Mouse (Mus musculus) layer of hippocampus, adult 8-10 months (tissue): ENCODE measurements around the gene Tmem43. TPM values are rescaled to one million over a fixed set of nuclear protein-coding genes. Genes with fewer than 3 reads are reported as not detected.
"Not testable (repeated sequence)": the region's sequence is repeated elsewhere in the genome, so short reads cannot be mapped to it uniquely, and the experiment has no call there.

Experiments used
- DNase-seq, 2 experiments: peaks; one replicate each; pipeline ENCODE4 v3.0.0; 2022; ENCODE audit warnings: low spot score in 2 of 2
- total RNA-seq, 4 experiments: library from RNA; stranded (reverse); gene quantifications; 2 replicates each; pipeline ENCODE4 v1.2.4; 2022

Tmem43 gene
- 10 to 100 TPM; 31.1 to 35.9 (median 34.1) TPM for total RNA-seq

DNA sequence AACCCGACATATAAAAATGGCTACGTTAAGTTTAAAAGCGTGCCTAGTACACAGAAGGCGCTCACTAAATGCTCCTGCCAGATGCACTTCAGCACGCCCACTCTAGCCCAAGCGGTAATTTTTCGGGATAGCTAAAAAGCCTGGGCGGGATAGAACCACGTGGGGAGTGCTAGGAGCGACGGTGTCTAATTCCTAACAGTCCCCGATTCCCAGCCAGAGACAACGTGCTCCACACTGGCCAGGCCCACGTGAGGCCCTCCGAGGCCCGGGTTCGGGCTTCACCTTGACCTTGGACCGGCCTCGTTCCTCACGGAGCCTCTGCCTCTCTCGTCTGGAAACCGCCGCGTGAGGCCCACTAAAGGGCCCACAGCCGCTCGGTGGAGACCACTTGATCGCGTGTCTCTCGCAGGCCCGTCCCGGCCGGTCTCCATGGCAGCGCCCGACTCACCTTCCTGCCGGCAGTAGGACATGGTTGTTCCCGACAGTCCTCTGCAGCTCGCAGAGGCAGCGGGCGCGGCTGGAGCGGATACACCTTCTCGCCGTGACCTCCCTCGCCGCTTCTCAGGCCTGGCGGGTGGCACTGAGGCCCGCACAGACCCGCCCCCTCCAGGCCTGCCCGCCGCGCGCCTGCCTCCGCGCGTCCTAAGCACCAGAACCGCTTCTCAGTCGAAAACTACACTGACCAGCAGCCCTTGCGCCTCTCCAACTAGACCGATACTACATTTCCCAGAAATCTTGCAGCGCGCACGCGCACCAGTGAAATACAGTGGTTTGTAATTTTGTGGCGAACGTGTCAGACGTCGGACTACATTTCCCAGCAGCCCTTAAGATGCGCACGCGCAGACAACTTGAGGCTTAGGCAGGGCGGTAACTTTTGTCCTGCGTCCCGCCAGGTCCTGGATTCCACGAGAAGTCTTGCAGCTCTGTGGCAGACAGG is at the start of gene Tmem43, which contains the start of gene Chchd4:
Gene Tmem43, plus strand, starts transcription at position 836 of the 937 bp plus-strand sequence.
Gene Chchd4, minus strand, starts transcription at position 679 of the 937 bp plus-strand sequence.
- peak; percentile 99 for DNase-seq

DNA sequence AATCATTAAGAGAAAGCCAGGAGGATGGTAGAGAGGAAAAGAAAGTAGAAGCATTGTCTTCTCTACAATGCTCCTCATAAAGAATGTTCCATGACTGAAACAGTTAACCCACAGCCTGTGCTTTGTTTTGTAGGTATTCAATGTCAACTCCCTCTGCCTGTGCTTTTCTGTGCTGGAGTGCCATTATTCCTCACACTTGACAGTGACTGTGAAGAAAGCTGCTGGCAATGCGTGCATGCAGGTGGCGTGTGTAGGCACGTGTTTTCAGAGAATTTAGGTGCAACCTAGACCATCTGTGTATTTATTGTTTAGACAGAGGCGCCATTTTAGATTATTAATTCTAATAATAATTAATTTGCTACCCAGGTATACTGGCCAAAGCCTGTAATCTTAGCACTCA is 49.4 kb upstream of the Tmem43 start:
- no peak for DNase-seq

DNA sequence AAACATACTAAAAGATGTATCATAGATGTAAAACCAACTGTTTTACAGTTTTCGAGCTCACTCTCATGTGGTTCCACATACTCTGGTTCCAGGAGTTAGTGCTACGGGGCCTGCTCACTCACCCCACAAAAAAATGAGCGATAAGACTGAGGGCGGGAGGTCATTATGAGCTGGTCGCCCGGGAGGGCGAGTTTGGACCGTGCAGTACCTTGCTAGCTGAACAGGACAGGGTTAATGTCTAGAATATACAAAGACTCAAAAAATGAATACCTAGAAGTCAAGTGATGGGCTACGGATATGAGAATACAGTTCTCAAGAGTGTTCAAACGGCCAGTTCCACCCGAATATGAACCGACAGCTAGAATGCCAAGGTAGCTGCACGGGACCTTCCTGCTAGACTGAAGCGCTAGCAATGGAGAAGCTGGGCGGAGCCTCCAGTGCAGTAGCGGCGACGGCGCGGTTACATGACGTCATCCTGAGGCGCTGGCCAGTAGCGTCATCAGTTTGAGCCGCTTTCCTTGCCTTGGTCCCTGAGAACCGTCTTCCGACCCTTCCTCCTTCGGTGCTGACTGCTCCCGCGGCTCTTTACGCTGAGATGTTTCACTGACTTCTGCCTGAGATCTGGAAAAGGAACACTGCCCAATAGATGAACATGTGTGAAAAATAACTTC is 32.9 kb upstream of the Tmem43 start:
- peak; percentile 95 to 98 for DNase-seq

DNA sequence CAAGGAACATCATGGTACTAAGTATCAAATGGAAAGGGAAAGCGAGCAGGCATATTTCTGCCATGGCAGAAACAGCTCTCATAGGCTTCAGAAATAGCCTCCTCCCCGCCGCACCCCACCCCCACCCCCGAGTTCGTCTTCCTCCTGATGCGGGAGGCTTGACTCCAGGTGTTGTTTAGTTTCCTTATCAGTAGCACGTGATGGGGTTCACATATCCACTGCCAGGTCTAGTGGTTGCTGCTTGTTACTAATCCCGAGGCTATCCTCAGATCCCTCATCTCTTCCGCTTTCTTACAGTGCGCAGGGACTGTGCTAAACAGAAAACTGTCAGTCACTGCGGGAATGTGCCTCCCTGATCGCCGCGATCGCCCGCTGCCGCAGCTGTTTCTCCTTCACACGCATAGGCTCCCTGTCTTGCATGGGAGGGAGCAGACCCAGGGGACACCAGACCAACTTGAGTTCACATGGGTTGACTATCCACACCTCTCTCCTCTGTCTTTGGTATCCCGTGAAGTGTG is 32.3 kb upstream of the Tmem43 start:
- no peak for DNase-seq

DNA sequence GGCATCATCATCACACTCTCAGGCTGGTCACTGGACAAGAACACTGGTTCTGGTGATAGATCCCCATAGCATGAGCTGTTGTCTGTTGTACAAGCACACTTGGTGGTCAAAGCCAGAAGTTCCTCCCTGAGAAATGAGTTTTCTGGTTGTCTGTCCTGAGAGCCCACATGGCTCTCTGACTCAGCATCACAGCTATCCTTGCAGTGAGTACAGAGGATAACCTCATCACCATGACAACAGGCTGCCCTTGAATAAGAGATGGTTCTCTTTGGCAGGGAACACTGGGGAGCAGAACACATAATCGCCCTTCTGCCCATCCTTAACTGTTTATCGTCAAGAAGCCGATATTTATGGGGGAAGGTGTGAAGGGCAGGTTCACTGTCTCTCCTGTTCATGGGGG is 28.2 kb upstream of the Tmem43 start:
- DNase-seq: no peak

DNA sequence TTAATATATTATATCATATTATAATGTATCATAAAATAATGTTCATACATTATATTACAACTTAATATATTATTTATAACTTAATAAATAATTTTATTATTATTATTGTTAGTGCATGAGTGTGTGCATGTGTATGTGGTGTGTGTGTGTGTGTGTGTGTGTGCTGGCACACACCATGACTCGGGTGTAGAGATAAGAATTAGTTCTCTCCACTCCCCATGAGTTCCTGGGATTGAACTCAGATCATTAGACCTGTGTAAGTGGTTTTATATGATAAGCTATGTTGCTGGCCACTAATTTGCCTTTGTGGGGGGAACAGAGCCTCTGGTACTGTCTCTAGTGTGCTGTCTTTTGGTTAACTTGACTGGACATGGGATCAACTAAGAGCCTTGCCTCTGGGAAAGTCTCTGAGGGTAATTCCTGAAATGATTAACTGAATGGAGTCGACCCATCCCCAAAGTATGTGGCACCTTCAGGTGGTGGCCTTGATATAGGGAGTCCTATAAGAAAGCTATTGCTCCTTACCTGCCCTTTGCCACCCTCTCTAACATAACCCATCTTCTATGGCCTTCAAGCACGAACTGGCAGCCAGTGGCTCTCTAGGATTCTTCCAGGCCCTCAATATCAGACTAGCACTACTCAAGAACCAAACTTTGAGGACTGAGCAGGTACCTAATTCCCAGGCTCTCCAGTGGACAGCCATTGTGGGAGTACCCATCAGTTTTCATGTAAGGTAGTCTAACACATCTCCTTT is 23.9 kb upstream of the Tmem43 start:
- DNase-seq: no peak

DNA sequence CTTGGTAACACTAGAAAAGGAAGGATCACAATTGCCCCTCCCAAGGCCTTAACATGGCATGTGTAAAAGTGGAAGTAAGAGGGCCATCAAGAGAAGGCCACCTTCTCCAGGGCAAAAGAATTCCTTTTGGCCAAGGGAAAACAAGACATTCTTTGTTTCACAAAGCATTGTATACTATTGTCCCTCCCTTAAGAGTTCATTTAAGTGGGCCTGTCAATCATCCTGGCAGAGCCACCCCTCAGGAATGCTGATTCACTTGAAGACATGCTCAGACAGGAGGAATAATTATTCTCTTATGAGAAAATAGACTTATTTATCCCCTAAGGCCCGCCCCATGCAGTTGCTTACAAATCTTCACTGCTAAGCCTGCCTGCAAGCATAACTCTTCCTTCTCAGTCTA is 21.4 kb upstream of the Tmem43 start:
- no peak for DNase-seq

DNA sequence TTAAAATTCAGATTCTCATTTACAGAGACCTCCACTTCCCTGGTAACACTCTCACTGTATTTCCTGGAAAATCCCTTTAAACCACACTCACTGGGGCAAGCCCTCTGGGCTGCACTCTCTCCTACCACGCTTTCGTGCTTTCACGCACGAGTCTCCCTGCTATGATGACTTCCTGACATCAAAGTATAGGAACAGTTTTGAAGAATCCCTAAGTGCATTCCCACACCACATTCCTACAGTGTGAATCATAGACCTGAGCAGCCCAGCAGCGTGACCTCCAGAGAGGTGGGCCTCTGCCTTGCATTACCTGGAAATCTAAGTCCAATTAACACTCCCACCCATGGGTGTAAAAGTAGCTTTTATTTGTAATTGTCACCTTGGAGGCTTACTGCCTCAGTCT is 19.0 kb upstream of the Tmem43 start:
- DNase-seq: no peak

DNA sequence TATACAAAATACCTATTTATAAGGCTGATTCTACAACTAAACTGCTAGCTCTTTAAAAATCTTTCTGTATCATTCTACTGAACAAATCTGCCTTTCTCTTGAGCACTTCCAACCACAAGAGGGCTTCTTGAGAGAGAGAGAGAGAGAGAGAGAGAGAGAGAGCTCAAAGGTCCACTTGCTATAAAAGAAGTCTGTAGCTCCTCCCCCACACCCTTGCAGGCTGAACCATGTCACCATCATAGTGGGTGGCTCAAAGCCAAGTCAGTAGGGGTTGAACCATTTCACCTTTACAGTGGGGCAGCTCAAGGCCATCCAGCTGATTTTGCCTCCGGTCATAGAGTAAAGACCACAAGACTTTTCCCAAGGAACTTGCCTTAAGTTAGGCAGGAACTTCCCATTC is 14.0 kb upstream of the Tmem43 start:
- DNase-seq: no peak

DNA sequence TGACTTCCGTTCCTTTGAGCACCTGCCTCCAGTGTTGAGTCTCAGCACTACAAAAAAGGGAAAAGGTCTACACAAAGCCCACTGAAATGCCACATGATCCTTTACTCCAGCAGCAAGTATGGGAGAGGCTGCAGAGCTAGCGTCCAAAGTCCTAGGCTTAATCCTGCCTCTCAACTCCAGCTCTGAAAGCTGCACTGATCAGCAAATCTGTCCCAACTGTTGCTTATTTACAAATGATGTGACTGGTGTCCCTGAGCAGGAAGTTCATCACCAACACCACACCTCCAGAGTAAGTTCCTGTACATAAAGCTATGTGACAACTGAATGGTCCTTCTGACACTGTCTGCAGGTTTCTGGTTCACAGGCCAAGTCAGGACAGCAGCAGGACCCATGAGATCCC is 7.7 kb upstream of the Tmem43 start:
- DNase-seq: no peak

DNA sequence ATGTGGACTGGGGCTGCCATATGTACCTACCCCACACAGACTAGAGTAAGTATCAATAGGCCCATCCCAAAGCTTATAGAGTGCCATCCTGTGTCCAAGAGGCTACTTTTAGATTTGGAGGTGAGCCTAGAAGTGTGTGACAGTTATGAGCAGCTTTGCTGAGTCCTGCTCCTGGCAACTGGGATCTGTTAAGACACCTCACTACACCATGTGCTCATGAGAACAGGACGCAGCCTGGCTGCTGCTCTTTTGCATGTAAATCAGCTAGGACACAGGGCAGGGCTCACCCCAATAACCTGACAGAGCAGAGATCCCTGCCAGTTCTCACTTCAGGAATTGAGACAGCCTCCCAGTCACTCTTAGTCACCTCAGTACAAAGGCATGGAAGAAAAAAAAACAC is 6.4 kb upstream of the Tmem43 start:
- no peak for DNase-seq

DNA sequence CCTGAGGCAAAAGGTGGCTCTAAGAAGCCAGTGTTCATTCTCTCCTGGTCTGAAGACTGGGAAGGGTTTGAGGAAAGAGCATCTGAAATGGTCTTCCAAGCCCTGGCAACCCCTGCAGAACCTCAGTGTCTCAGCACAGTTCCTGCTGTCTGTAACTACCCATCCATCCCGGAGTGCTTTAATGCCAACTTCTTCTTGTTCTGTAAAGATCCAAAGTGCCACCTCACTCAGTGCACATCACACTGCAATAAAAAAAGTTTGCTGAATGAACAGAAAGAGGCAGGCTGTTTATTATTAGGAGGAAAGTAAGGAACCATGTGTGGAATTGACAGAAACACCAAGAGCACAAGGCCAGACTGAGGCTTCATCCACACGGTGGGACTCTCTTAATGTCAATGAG is 2.8 kb upstream of the Tmem43 start:
- no peak for DNase-seq

DNA sequence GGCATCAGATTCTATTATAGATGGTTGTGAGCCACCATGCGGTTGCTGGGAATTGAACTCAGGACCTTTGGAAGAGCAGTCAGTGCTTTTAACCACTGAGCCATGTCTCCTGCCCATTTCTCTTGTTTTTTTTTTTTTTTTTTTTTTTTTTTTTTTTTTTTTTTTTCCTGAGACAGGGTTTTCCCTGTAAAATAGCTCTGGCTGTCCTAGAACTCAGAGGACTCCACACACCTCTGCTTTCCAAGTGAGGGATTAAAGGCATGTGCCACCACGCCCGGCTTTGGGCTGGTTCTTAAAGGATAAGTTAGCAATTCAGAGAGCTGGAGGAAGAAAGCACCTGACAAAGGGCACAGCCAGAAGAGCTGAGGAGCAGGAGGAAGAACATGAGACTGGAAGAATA is 2.1 kb upstream of the Tmem43 start:
- DNase-seq: not testable (repeated sequence)

DNA sequence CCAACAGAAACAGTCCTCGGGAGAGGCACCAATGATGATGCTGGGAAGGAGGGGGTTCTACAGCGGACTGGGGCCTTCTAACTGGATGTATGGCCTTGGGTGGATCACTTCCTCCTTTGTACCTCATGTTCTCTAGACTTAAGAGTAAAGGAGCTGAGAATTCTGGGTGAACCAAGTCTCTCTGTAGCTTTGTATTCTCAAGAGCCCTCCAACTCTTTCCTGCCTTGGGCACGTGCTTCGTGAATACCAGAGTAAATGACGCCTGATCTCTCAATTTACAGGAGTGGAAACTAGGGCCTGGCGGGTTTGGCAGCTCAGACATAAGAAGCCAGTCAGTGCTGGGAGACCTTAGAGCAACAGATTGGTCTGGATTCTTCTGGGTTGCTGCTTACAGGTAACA is 1.2 kb upstream of the Tmem43 start:
- no peak for DNase-seq

DNA sequence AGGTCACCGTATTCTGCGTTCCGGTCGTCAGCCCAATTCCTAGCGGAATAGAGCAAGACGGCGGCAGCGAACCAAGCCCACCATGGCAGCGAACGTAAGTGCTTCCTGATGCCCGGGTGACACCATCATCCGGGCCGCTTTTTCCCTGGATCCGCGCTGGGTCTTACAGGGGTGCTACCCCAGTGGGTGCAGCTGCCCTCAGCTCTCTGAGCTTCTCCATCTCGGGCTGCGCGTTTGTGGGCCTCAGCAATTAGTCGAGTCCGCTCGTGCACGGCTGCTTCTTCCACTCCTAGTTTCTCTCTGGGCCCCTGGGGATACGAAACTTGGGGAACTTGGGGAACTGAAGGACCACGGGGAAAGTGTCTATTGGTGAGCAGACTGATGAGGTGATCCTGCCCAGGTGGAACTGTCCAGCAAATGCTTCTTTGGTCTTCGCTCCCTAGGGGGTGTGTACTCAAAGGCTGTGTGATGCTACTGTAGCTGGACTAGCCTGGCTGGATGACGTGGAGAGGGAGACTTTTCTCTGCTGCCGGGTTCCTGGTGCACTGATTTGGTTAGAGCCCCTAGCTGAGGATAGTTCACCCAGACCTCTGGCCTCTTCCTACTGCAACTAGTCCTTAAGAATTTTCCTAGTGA is 420 bp downstream of the Tmem43 start:
- no peak for DNase-seq

DNA sequence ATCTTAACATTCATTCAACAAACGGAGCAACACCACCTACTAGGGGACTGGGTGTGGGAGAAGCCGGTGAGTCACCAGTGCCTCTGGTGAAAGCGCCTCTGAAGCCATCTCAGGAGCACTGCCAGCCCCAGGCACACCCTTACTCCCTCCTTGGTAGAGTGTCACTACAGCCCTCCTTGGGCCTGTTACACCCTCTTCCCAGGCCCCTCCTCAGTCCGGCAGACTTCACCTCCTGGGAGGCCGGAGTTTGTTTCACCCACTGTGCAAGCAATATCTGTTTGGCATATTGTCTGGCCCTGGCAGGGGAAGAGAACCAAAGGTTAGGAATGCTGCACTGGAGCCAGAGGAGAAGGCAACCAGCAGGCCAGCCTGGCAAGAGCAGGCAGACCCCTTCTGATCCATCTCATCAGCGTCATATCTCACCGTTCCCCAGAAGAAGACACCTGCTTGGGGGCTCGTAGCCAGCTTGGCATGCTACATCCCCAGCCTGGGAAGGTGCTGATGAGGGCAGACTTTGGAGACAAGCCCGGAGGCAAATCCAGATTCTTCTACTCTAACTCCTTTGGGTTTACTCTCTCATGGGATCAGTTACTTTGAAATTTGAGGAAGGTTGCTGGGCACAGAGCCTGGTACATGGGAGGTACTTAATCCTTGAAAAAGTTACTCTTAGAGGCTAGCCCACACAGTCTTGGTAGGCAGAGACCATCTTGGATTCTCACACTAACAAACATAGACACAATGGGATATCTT is 1.1 kb downstream of the Tmem43 start:
- DNase-seq: no peak

DNA sequence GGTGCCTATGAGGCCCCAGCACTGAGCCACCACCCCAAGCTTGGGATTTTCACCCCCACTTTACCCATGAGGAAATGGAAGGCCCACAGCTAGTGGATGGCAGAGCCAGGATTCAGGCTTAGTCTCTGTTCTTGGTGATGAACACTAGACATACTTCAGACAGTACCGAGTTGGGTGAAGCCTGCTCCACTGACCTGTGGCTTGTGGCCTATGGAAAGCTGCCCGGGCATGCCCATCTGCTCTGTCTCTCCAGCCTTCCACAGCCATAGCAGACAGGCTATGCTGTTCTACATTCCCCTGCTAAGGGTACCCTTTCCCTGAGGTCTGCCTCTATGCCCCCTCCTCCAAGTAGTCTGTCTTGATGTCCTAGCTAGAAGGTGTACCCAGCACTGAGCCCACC is 3.0 kb downstream of the Tmem43 start:
- no peak for DNase-seq

DNA sequence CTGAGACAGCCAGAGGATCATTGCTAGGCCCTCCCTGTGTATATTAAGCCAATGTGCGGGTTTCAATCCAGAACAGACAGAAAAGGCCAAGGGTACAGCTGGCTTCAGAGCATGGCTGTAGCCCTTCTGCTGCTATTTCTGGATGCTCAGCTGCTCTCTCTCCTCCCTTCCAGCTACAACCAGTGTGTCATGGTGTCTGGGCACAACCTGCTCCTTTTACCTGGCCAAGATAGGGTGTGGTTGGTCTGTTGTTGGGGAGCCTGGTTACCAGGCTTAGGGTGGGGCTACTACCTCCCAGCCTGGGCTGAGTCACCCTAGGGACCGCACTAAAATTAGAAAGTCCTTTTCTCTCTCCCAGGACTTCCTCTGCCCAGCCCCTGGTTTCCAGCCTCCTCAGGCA is 9.9 kb downstream of the Tmem43 start:
- DNase-seq: no peak

DNA sequence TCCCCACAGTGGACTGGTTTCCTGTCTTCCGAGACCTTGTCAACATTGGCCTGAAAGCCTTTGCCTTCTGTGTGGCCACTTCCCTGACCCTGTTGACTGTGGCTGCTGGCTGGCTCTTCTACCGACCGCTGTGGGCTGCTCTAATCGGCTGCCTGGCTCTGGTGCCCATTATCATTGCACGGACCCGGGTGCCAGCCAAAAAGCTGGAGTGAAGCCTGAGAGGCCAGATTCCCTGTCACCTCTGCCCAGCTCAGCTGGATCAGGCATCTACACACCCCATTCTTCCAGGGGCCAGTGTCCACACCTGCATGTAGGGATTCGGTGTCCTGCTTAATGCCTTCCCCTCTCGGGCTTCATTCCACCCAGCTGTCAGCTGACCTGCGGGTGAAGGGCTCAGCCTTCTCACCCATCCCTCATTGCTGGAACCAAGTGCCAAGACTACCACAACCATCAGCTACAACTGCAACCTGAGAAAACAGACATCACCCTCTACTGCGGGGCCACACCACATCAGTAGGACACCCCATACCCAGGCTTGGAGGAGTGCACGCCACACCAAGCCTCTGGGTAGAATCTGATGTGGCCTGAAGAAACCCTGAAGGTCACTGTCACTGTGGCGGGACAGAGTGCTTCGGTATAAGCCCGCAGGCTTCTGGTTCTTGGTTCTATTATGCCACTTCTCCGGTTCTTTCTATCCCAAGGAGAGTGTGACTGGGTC is 13.4 kb downstream of the Tmem43 start:
- no peak for DNase-seq
